Mouse (Mus musculus) embryonic facial prominence, embryonic 11.5 days (tissue): Measurements from ENCODE around the gene Med13l. TPM values are rescaled to one million over a fixed set of nuclear protein-coding genes. Genes with fewer than 3 reads are reported as not detected.

Source experiments
- ATAC-seq: fragments of 200-750 bp; cut with Nextera tagmentation; replicated peaks from 2 replicates; pipeline ENCODE4 v1.8.0; 2017; ENCODE audit warnings: low read depth; ENCODE audit not compliant: insufficient number of reproducible peaks, low FRiP score, low TSS enrichment
- DNase-seq: peaks from one replicate; pipeline ENCODE4 v3.0.0-alpha.2; 2015; ENCODE audit warnings: low spot score
- H3K27ac ChIP-seq: fragments of 300-500 bp; sonication (generic); replicated peaks from 2 replicates; pipeline ENCODE4 v1.5.1; 2014; ENCODE audit warnings: mild to moderate bottlenecking, low read depth, low read length, control low read depth
- H3K27me3 ChIP-seq: fragments of 300-500 bp; sonication (generic); 2 replicates; pipeline ENCODE4 v1.6.1; 2014; ENCODE audit warnings: mild to moderate bottlenecking, low read length, moderate library complexity, mixed read lengths; ENCODE audit not compliant: control insufficient read depth, insufficient read depth
- H3K36me3 ChIP-seq: fragments of 300-500 bp; sonication (generic); replicated peaks from 2 replicates; pipeline ENCODE4 v1.6.1; 2014; ENCODE audit warnings: low read depth, mild to moderate bottlenecking, low read length, moderate library complexity, mixed read lengths; ENCODE audit not compliant: control insufficient read depth, insufficient read depth
- H3K4me1 ChIP-seq: fragments of 300-500 bp; sonication (generic); 2 replicates; pipeline ENCODE4 v1.6.1; 2014; ENCODE audit warnings: low read length, mixed read lengths; ENCODE audit not compliant: control insufficient read depth, insufficient read depth
- H3K4me2 ChIP-seq: fragments of 300-500 bp; sonication (generic); 2 replicates; pipeline ENCODE4 v1.6.1; 2014; ENCODE audit warnings: low read depth, mild to moderate bottlenecking, control low read depth, low read length, moderate library complexity
- H3K4me3 ChIP-seq: fragments of 300-500 bp; sonication (generic); 2 replicates; pipeline ENCODE4 v1.5.1; 2014; ENCODE audit warnings: low read depth, low read length, control low read depth
- H3K9ac ChIP-seq: fragments of 300-500 bp; sonication (generic); replicated peaks from 2 replicates; pipeline ENCODE4 v1.6.1; 2014; ENCODE audit warnings: mild to moderate bottlenecking, control low read depth, low read length
- H3K9me3 ChIP-seq: fragments of 300-500 bp; sonication (generic); replicated peaks from 2 replicates; pipeline ENCODE4 v1.6.1; 2016; ENCODE audit warnings: mild to moderate bottlenecking, low read length, inconsistent platforms, mixed read lengths; ENCODE audit not compliant: control insufficient read depth
- WGBS: fragments of 180-500 bp; shearing (Covaris S2); extraction: QIAGEN DNeasy Blood & Tissue Kit; methylation state at CpG from one replicate; pipeline ENCODE4 v1.1.7; 2014; 5-methylcytosine and 5-hydroxymethylcytosine counted together
- polyA plus RNA-seq: library from polyadenylated mRNA; unstranded; fragments of >200 nt; fragmentation: Nextera tagmentation; extraction: Ambion mirVana; gene quantifications from 2 replicates; pipeline ENCODE4 v1.2.1, GENCODE M21; 2014

Gene Med13l
- polyA plus RNA-seq, 1 experiment from 2014 or later: 10.1 TPM

DNA sequence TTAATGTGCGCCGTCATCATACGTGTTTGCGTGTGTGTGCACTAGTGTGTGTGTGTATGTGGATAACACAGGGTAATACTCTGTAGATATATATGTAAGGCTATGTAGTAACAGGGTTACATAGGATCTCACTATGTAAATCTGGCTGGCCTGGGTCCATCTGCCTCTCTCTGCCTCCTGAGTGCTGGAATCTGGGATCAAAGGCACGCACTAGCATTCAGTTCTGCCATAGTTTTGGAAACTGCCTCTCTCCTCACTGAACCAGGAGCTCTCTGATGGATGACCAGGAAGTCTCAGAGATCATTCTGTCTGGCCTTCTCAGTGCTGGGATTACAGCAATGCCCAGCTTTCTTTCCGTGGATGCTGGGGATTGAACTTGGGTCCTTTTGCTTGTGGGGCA is 44.4 kb upstream of the Med13l start:
- Histone ChIP-seq H3K4me2 (no peak overlapping the region), H3K4me3 (no peak overlapping the region), H3K27ac (no peak overlapping the region), H3K9ac (no peak overlapping the region), H3K27me3 (no peaks in the 10 kb centered on the region), H3K9me3 (no peaks in the 10 kb centered on the region), H3K36me3 (no peaks in the 10 kb centered on the region), H3K4me1 (peaks cover 10% of the 10 kb centered on the region)
- no peak for DNase-seq
- WGBS: 71% methylated on average over 6 of the region's 6 CpGs
- ATAC-seq: no peak

DNA sequence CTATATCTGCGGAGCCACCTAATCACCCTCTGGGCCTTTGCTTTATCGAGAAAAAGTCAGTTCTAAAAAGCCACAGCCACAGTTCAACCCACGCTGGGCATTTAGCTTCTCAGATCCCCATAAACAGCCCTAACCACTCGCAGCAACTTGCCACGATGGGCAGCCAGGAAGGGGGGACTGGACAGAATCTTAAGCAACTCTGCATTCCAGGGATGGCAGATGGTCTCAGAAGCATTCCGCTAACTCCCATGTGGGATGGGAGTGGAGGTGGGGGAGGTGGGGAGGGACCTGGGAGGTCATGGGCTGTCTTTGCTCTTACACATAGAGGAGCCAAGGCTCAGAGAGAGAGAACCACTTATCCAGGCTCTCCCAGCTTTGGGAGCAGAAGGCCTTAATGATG is 44.0 kb upstream of the Med13l start:
- Histone ChIP-seq H3K4me3 (no peak overlapping the region), H3K4me1 (peaks cover 10% of the 10 kb centered on the region), H3K36me3 (no peaks in the 10 kb centered on the region), H3K9ac (no peak overlapping the region), H3K9me3 (no peaks in the 10 kb centered on the region), H3K27me3 (no peaks in the 10 kb centered on the region), H3K27ac (no peak overlapping the region), H3K4me2 (no peak overlapping the region)
- ATAC-seq: no peak
- WGBS: 34% methylated on average over 6 of the region's 6 CpGs
- DNase-seq: no peak

DNA sequence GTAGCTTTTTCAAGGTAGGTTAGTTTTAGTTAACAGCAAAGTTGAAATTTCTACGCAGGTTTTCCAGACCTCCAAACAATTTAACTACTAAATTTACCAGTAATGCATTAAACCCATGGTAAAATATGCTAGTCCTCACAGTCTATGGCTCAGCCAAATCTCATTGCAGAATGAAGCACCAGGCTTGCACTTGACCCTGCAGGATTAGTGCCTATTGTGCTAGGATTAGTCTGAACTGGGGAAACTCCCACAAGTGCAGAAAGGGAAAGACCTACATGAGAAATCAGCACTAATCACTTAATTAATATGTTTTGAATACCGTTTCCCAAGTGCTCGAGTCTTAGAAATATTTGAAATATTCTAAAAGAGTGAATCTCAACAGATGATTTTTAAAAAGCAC is 40.0 kb upstream of the Med13l start:
- H3K9ac ChIP-seq: no peak overlapping the region
- H3K4me3 ChIP-seq: no peak overlapping the region
- H3K27me3 ChIP-seq: no peaks in the 10 kb centered on the region
- H3K4me1 ChIP-seq: no peaks in the 10 kb centered on the region; the same call in 1 of the 2 replicates
- no peak overlapping the region for H3K27ac ChIP-seq
- ATAC-seq (no peak), DNase-seq (no peak)
- H3K4me2 ChIP-seq: no peak overlapping the region
- 69% methylated on average over 3 of the region's 3 CpGs for WGBS
- no peaks in the 10 kb centered on the region for H3K36me3 ChIP-seq
- no peaks in the 10 kb centered on the region for H3K9me3 ChIP-seq

DNA sequence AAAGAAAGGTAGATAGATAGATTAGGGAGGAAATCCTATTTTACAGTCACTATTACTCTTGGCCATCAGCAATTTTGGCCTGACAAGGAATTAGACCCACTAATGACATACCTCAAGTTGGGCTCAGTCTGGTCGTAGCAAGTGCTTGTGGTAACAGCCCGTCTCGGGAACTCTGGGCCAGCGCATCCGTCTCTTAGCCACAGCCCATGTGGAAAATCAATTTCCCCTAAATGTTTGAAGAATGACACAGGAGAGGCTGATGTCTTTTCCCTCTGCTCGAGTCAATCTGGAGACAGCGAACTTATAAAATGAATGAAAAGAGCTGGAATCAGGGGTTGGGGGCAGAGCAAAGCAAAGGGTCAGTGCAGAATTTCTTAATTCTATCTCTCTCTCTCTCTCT is 36.1 kb upstream of the Med13l start:
- 70% methylated on average over 7 of the region's 7 CpGs for WGBS

DNA sequence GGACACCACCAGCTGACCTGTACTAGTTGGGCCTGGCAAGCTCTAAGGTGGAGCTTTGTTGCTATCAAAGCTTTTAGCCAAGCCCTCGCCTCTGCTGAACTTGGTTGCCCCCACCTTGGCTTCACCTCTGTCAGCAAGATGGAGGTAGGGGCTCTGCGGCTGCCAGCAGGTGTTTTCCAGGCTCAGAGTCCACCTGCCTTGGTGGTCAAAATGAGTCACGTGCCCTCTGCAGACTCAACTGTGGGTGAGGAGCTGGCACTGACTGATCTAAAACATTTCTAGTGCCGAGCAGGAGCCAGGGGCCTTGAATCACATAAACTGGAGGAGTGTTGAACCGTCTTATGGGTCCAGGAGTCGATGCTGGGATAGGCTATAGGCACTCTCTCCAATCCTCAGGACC is 34.8 kb upstream of the Med13l start:
- no peaks in the 10 kb centered on the region for H3K27me3 ChIP-seq
- no peak overlapping the region for H3K27ac ChIP-seq
- H3K9me3 ChIP-seq: no peaks in the 10 kb centered on the region
- no peak overlapping the region for H3K9ac ChIP-seq
- DNase-seq: no peak
- 79% methylated on average over 6 of the region's 6 CpGs for WGBS
- ATAC-seq: no peak
- H3K4me1 ChIP-seq: no peaks in the 10 kb centered on the region; the same call in 1 of the 2 replicates
- no peaks in the 10 kb centered on the region for H3K36me3 ChIP-seq
- no peak overlapping the region for H3K4me2 ChIP-seq
- no peak overlapping the region for H3K4me3 ChIP-seq

More for the DNA sequence above, 36.1 kb upstream of the Med13l start:
- Histone ChIP-seq H3K4me2 (no peak overlapping the region), H3K4me3 (no peak overlapping the region), H3K9me3 (no peaks in the 10 kb centered on the region), H3K4me1 (no peaks in the 10 kb centered on the region; the same call in 1 of the 2 replicates), H3K27me3 (no peaks in the 10 kb centered on the region), H3K36me3 (no peaks in the 10 kb centered on the region), H3K9ac (no peak overlapping the region), H3K27ac (no peak overlapping the region)
- ATAC-seq (no peak), DNase-seq (no peak)

DNA sequence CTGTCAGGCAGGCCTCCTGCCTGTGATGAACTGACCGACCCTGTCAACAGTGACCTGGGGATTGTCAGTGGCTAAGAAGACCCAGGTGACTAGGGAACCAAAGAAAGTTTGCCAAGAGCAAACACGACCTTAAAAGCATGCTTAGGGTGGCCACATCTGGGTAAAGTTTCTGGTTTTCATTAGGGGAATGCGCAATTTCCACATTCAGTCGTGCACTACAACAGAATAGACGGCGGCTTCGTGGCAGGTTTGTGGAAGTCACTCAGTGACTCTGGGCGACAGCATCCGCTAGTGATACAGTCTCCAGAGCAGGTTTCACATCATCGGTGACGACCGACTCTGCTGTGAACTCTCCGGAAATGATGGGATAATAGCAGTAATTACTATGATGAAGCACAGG is 34.0 kb upstream of the Med13l start:
- no peak overlapping the region for H3K9ac ChIP-seq
- no peaks in the 10 kb centered on the region; the same call in 1 of the 2 replicates for H3K4me1 ChIP-seq
- H3K27ac ChIP-seq: no peak overlapping the region
- no peak overlapping the region for H3K4me2 ChIP-seq
- peak; percentile 75 for DNase-seq
- H3K4me3 ChIP-seq: no peak overlapping the region
- no peak for ATAC-seq
- 37% methylated on average over 13 of the region's 13 CpGs for WGBS
- H3K27me3 ChIP-seq: no peaks in the 10 kb centered on the region
- H3K36me3 ChIP-seq: no peaks in the 10 kb centered on the region
- H3K9me3 ChIP-seq: no peaks in the 10 kb centered on the region

DNA sequence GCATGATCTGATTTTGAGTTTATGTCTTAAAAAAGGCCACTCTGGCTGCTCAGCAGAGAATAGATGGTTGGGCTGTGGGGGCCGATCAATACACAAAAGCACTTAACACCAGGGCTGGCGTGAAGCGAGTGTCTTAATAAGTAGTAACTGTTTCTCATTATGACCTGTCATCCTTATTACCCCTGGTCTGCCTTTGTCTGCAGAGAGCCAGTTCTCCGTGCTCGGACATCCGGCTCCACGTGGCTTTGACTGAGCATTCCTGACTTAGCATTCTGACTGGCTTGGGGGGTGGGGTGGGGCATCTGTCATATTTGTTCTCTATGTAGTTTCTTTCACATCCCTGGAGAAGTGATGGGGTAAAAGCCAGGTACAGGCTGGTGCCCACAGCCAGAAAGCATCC is 31.2 kb upstream of the Med13l start:
- no peak overlapping the region for H3K4me3 ChIP-seq
- H3K9me3 ChIP-seq: no peaks in the 10 kb centered on the region
- WGBS: 10% methylated on average over 7 of the region's 7 CpGs
- no peak overlapping the region for H3K9ac ChIP-seq
- H3K27me3 ChIP-seq: no peaks in the 10 kb centered on the region
- peaks cover 5% of the 10 kb centered on the region; the same call in 1 of the 2 replicates for H3K4me1 ChIP-seq
- no peak overlapping the region for H3K4me2 ChIP-seq
- H3K27ac ChIP-seq: no peak overlapping the region
- no peaks in the 10 kb centered on the region for H3K36me3 ChIP-seq
- no peak; the same call in 1 of the 2 replicates for ATAC-seq
- DNase-seq: peak; percentile 69

DNA sequence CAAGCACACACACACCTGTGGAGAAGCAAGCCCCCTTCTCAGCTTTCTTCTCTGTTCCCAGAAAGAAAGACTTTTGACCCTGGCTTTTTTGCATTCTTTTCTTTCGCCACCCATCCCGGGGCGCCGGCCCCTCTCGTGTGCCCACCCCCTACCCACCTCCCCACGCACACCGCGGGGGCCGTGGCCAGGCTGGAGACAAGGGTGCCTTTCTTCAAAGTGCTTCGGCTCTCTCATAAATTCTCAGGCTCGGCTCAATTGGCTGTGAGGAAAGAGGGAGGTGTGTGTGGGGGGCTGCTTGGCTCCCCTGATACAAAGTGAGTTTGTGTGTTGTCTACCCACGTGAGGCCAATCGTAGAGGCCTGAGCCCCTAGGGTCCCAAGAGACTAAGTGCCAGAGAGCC is 28.4 kb upstream of the Med13l start:
- H3K27me3 ChIP-seq: no peaks in the 10 kb centered on the region
- peaks cover 5% of the 10 kb centered on the region; the same call in 1 of the 2 replicates for H3K4me1 ChIP-seq
- H3K4me3 ChIP-seq: no peak overlapping the region
- H3K4me2 ChIP-seq: no peak overlapping the region
- peak overlapping the region; percentile 40; the same call in 1 of the 2 replicates for H3K9ac ChIP-seq
- ATAC-seq (no peak), DNase-seq (no peak)
- no peak overlapping the region for H3K27ac ChIP-seq
- no peaks in the 10 kb centered on the region for H3K9me3 ChIP-seq
- H3K36me3 ChIP-seq: no peaks in the 10 kb centered on the region
- 13% methylated on average over 13 of the region's 13 CpGs for whole genome bisulfite sequencing
